Mouse (Mus musculus): ENCODE measurements around the gene Rhox4f.
"Not testable (repeated sequence)": the region's sequence is repeated elsewhere in the genome, so short reads cannot be mapped to it uniquely, and the experiment has no call there.

Rhox4f gene

DNA sequence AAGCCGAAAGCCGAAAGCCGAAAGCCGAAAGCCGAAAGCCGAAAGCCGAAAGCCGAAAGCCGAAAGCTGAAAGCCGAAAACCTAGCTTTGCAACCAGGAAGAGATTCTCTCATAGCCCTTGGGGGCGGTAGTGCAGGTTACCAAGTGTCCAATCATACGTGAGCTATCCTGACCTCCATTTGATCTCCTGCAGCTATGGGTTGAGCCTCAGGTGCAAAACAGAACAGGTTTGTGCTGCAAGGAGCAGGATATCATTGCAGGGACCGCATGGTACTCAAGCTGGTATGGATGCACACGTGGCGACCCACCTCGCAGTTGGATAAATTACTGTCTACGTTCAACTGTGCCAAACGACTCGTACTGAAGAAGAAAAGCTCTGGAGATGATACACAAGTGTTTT is at the start of gene Rhox4f:
Gene Rhox4f (minus strand): TSS at position 101 of the 400 bp plus-strand sequence.
- DNase-seq (ENCODE audit: extremely low spot score) = not testable (repeated sequence)

GRCm38 (mm10) chrX:37651227-37651626 is 43.7 kb upstream of the Rhox4f start, which contains the start of gene Rhox4g:
TSS of gene Rhox4g (minus strand) at chrX:37651327.
- not testable (repeated sequence) for DNase-seq (ENCODE audit: extremely low spot score)

DNA sequence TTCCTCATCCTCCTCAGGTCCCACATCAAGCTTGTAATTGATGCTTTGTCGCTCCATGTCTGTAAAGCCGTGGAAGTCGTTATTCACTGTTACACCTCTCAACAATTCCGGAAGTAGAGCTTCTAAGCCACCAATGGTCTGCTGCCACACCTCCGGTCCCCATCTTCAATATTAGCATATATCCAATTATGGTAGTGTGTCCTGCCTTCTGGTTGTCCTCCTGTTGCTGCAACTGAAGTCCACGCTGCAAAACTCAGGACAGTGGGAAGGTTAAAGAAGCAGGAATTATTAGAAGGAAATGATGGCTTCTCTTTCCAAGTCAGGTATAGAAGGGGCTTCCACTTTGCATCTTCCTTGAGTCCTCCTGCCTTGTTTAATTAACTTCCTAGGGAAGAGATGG is 35.9 kb upstream of the Rhox4f start, which contains the start of gene Rhox2g:
Gene Rhox2g (minus strand): TSS at position 101 of the 400 bp plus-strand sequence.
- not testable (repeated sequence) for DNase-seq (ENCODE audit: extremely low spot score)

DNA sequence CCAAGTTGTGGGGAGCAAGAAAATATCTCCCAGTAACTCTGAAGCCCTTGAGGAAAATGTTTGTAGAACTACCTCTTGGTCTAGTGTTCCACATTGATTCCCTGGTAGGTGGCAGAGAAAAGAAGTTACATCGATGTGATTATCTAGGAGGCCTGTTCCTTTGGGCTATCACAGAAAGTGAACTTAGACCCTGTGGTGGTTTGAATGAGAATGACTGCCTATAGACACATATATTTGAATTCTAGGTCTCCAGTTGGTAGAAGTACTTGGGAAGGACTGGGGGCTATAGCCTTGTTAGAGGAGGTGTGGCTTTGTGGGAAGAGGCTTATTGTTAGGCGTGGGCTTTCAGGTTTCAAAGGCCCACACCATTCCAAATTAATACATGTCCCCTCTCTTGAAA is 21.0 kb upstream of the Rhox4f start, which contains the start of gene Rhox3g:
Gene Rhox3g (minus strand): TSS at position 101 of the 400 bp plus-strand sequence.
- DNase-seq (ENCODE audit: extremely low spot score) = not testable (repeated sequence)

DNA sequence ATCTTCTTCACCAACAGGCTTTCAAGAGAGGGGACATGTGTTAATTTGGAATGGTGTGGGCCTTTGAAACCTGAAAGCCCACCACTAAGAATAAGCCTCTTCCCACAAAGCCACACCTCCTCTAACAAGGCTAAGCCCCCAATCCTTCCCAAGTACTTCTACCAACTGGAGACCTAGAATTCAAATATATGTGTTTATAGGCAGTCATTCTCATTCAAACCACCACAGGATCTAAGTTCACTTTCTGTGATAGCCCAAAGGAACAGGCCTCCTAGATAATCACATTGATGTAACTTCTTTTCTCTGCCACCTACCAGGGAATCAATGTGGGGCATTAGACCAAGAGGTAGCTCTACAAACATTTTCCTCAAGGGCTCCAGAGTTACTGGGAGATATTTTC is 26.8 kb downstream of the Rhox4f start, which contains the start of gene Rhox3f:
Gene Rhox3f (plus strand): TSS at position 301 of the 400 bp plus-strand sequence.
- not testable (repeated sequence) for DNase-seq (ENCODE audit: extremely low spot score)

DNA sequence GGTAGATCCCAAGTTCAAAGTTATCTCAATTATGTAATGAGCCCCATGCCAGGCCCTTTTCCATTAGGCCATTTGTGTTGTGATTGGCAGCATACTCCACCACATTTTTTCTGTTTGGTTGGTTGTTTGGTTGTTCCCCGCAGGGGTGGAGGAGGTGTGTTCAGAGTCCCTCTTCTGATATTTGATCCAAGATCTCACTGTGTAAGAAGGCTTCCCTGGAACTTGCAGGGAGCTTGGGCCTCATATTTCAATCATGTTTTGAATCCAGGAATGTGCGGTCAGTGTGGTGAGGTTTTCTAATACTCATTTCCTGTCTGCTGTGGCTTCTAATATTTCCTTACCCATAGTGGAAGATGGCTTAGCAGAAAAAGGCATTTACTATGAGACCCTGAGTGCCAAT is 34.9 kb downstream of the Rhox4f start:
- DNase-seq (ENCODE audit: extremely low spot score) = not testable (repeated sequence)

DNA sequence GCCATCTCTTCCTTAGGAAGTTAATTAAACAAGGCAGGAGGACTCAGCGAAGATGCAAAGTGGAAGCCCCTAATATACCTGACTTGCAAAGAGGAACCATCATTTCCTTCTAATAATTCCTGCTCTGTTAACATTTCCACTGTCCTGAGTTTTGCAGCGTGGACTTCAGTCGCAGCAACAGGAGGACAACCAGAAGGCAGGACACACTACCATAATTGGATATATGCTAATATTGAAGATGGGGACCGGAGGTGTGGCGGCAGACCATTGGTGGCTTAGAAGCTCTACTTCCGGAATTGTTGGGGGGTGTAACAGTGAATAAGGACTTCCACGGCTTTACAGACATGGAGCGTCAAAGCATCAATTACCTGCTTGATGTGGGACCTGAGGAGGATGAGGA is 36.4 kb downstream of the Rhox4f start, which contains the start of gene Rhox2f:
Gene Rhox2f (plus strand): TSS at position 301 of the 400 bp plus-strand sequence.
- not testable (repeated sequence) for DNase-seq (ENCODE audit: extremely low spot score)

- DNase-seq (ENCODE audit: extremely low spot score) = not testable (repeated sequence)
Measured at GRCm38 (mm10) chrX:37557112-37557511, 50.4 kb downstream of the Rhox4f start, which contains the start of gene Rhox4e. TSS of gene Rhox4e (plus strand) at chrX:37557412.
